Mouse (Mus musculus) cerebellum, postnatal 25 days (tissue): Measurements from ENCODE around the gene Nubp2.

Source experiments
- DNase-seq, 2 experiments: peaks; one replicate each; pipeline ENCODE4 v3.0.0; 2021; ENCODE audit warnings: mixed read lengths in 2 of 2

Nubp2 gene

GRCm38 (mm10) chr17:24860076-24860475, 26.1 kb downstream of the Nubp2 start:
- no peak for DNase-seq

DNA sequence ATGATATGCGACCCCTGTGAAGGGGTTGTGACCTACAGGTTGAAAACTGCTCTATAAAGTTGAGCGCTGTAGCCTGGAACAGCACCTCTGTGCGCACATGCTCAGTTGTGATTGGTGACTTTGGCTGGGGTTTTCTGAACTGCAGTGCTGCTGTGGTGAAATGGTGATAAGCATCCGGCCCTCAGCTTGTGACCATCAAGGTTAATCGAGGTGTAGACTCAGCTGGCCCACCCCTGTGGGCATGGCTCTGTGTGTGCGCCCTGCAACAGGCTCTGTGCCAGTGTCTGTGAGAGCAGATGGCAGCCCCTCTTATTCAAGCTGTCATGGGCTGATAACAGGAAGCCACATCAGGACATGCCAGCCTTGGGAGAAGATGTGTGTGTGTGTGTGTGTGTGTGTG, 27.2 kb downstream of the Nubp2 start:
- peak; percentile 48 to 60 for DNase-seq

GRCm38 (mm10) chr17:24857831-24858470, 28.2 kb downstream of the Nubp2 start:
- no peak for DNase-seq

DNA sequence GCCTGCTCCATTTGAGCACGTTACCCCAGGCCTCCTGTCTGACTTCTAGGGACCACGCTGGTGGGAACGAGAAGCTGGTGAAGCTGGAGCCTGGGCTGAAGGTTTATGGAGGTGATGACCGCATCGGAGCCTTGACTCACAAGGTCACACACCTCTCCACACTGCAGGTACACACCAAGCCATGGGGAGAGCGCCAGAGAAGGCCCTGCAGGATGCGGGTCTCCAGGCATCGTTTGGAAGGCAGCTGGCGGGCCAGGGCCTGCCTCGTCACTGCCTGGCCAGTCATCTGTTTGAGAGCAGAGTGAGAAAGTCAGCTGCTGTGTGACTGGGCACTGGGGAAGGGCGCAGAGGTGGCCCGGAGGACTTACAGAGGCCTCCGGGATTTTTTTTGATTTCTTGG, 29.6 kb downstream of the Nubp2 start:
- no peak for DNase-seq

GRCm38 (mm10) chr17:24855838-24856464, 30.2 kb downstream of the Nubp2 start:
- DNase-seq = no peak

DNA sequence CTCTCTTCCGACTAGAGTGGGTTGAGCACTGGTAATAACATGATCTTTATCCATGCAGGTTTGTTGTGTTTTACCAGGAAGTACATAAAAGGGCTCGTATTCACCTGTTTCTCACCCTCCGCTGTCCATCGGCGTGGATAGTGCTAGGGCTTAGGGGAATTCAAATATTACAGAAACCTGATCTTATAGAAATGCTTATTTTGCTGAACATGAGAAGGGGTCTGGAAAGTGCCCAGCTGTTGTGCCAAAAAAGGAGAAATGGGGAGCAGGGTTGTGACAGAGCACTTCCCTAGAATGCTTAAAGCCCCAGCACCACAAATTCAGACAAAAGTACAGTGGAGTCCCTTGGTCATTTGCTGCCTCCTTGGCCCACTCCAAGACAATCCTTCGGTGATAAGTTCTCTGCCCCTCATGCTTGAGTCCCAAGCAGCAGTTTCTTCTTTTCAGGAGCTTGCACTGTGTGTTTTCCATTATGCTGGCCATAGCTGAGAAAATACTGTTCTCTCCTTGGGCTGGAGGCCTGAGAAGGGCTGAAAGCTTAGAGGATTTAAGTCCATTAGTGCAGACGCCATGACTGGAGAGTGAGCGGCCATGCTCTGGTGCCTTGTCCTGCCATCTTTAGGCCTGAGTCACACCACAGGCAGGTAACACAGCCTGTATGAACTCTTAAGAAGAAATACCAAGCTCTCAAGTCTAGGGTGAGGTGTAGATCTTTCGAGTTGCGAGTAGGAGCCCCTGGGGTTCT, 34.6 kb downstream of the Nubp2 start:
- no peak for DNase-seq

GRCm38 (mm10) chr17:24850773-24851127, 35.4 kb downstream of the Nubp2 start:
- DNase-seq = no peak

DNA sequence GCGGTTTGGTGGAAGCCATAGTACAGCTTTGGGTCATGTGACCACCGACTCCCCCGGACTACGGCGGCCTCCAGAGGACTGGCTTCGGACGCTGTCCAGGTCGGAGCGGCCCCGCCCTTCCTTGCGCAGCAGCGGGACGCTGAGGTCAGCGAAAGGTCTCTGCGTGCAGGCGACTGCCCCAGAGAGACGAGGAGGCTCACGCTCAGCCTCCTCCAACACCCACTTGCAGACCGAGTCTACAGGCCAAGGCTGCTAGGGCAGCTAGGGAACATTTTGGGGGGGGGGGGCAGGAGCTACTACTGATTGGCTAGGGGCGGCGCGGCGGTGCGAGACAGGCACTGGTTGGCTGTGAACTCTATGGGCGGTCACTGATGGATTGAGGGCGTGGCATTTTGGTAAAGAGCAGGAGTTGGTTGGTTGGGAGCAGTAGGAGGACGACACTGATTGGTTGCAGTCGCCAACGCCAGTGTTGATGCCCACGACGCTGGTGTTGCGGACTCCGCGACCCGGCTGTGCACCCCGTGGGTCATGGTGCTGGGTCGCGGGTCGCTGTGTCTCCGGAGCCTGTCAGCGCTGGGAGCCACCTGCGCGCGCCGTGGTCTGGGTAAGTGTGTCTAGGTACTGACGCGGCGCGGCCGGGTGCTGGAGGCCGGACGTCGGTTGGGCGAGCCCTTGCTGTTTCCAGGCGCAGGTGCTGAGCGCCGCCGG, 35.9 kb downstream of the Nubp2 start, which contains the start of gene Fahd1:
Gene Fahd1 (minus strand): TSS at position 300 of the 708 bp plus-strand sequence.
- peak; percentile 95 to 97 for DNase-seq

DNA sequence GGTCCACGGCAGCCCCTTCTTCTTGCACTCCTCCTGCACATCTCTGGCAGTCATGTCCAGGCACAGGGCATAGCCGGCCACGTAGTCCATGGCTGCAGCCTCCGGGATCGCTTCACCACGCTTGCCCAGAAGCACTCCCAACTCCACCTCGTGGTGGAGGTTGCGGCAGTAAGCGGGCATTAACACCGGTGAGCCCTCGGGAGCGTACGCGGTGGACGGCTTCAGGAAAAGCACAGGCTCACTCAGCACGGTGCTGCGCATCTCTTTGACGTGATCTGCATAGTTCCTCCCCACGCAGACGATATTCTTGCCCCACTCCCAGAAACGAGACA, 36.5 kb downstream of the Nubp2 start:
- DNase-seq = no peak

- DNase-seq = no peak
Measured at GRCm38 (mm10) chr17:24848600-24849031, 37.5 kb downstream of the Nubp2 start.

- no peak for DNase-seq
Measured at GRCm38 (mm10) chr17:24847386-24847785, 38.8 kb downstream of the Nubp2 start.

DNA sequence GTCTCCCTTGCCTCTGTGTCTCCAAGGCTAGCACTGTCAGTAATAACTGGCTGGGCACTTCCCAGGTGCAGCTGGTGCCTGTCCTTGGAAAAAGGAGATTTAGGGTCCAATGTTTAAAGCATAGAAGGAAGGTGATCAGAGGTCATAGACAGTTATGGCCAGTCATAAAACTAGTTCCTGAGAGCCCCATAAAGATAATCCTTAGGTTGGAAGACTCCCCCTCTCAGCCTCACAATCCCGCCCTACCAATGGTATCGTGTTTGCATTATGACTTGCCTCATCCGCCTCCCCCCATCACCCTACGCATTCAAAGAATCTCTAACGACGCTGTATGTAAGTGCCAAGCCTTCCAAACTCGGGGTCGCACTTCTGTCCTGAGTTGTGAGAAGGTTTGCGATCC, 41.6 kb downstream of the Nubp2 start:
- DNase-seq = no peak

DNA sequence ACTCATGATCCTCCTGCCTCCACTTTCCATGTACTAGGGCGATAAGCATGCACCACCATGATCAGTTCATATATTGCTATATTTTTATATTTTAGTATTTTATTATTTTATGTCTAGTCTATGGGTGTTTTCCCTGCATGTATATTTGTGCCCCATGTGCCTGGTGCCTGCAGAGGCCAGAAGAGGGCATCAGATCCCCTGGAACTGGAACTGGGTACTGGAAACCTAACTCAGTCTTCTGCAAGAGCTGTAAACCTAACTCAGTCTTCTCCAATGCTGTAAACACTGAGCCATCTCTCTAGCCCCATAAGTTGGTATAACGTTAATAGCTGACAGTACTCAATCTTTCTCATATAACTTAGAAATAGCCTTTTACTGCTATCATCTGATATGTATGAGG, 43.5 kb downstream of the Nubp2 start:
- peak in 1 of 2 experiments; percentile 36 for DNase-seq

GRCm38 (mm10) chr17:24841133-24841532, 45.0 kb downstream of the Nubp2 start:
- peak; percentile 62 to 78 for DNase-seq

- no peak for DNase-seq
Measured at GRCm38 (mm10) chr17:24840341-24840740, 45.8 kb downstream of the Nubp2 start.

GRCm38 (mm10) chr17:24839842-24840241, 46.3 kb downstream of the Nubp2 start, which contains the start of gene Hagh:
Gene Hagh (plus strand): TSS chr17:24840143.
- no peak for DNase-seq
